Mouse (Mus musculus): ENCODE data around the gene Depp1. TPM values are rescaled to one million over a fixed set of nuclear protein-coding genes. Genes with fewer than 3 reads are reported as not detected.
A peak's percentile ranks its signal among the peaks of the same experiment; 100 is the strongest.

Gene Depp1
- polyA plus RNA-seq, 1 experiment from 2014 or later = 19.9 TPM

DNA sequence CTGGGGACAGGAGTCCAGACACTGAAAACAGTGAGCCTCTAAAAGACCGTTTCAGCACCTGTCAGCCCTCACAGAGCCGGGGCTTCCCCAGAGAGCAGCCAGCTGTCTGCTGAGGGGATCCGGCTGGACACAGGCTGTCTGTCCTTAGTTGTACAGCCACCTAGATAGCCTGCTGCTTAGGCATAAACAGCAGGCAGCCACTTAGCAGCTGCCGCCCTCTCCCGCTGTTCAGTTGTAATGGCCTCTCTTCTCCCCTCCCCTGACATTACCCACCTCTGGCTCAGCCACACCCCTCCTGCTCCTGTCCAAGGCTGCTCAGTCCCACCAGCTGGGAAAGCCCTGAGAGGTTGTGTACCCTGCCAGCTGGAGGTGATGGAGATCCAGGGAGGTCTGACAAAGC, 20.6 kb downstream of the Depp1 start:
- ATAC-seq (ENCODE audit: insufficient number of reproducible peaks, insufficient read depth, low FRiP score, low TSS enrichment, low read depth) = no peak
- Histone ChIP-seq H3K27ac (no peak overlapping the region), H3K9ac (no peak overlapping the region), H3K36me3 (no peaks in the 10 kb centered on the region), H3K4me2 (peak overlapping the region; percentile 14), H3K4me1 (peaks cover 29% of the 10 kb centered on the region), H3K4me3 (no peak overlapping the region), H3K27me3 (peaks cover 25% of the 10 kb centered on the region), H3K9me3 (no peaks in the 10 kb centered on the region)
- 21% methylated on average over 5 of the region's 5 CpGs for WGBS

DNA sequence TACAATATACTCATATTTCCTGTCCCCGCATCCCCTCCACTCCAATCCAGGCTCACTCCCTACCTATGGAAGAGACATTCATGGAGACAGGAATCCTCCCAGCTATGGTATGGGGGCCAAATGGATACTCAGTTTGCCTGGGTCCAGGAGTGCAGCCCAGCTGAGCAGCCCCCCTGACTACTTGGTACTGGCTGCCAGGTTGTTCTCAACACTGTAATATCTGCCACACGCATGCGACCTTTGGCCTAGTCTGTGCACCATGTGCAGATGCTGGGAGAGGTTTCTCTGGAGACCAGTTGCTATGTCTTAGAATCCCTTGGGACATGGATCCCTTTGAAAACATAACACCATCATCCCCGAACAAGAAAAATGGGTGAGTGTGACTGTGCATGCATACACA, 21.4 kb downstream of the Depp1 start:
- no peak for ATAC-seq (ENCODE audit: insufficient number of reproducible peaks, insufficient read depth, low FRiP score, low TSS enrichment, low read depth)
- Histone ChIP-seq H3K9me3 (no peaks in the 10 kb centered on the region), H3K4me2 (0 out of 2 replicates have a peak overlapping the region, but pooled peaks have one; percentile 3), H3K4me1 (peaks cover 29% of the 10 kb centered on the region), H3K27ac (no peak overlapping the region), H3K4me3 (no peak overlapping the region), H3K36me3 (no peaks in the 10 kb centered on the region), H3K9ac (no peak overlapping the region), H3K27me3 (peaks cover 28% of the 10 kb centered on the region)
- WGBS = 81% methylated on average over 4 of the region's 4 CpGs

DNA sequence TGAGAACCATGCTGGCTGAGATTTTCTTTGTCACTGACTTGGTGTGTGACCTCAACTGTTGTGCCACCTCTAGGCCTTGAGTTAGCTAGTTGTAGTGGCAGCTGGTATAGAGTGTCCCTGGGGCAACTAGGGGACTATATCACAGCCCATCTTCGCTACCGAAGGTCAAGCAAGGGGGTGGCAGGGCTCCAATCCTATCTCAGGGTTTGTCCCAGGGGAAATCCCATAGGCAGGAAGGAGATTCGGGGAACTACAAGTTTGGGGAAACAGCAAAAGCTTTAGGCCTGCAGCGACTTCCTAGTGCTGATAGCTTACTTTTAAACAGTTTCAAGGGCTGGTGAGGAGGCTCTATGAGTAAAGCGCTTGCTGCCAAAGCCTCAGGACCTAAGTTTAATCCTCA, 21.9 kb downstream of the Depp1 start:
- no peak for ATAC-seq (ENCODE audit: insufficient number of reproducible peaks, insufficient read depth, low FRiP score, low TSS enrichment, low read depth)
- H3K4me2 ChIP-seq = peak overlapping the region; percentile 97
- H3K9ac ChIP-seq = no peak overlapping the region
- peaks cover 29% of the 10 kb centered on the region for H3K4me1 ChIP-seq
- H3K27me3 ChIP-seq = peaks cover 31% of the 10 kb centered on the region
- H3K4me3 ChIP-seq = no peak overlapping the region
- H3K36me3 ChIP-seq = no peaks in the 10 kb centered on the region
- 73% methylated on average over 5 of the region's 5 CpGs for WGBS
- H3K9me3 ChIP-seq = no peaks in the 10 kb centered on the region
- H3K27ac ChIP-seq = no peak overlapping the region

DNA sequence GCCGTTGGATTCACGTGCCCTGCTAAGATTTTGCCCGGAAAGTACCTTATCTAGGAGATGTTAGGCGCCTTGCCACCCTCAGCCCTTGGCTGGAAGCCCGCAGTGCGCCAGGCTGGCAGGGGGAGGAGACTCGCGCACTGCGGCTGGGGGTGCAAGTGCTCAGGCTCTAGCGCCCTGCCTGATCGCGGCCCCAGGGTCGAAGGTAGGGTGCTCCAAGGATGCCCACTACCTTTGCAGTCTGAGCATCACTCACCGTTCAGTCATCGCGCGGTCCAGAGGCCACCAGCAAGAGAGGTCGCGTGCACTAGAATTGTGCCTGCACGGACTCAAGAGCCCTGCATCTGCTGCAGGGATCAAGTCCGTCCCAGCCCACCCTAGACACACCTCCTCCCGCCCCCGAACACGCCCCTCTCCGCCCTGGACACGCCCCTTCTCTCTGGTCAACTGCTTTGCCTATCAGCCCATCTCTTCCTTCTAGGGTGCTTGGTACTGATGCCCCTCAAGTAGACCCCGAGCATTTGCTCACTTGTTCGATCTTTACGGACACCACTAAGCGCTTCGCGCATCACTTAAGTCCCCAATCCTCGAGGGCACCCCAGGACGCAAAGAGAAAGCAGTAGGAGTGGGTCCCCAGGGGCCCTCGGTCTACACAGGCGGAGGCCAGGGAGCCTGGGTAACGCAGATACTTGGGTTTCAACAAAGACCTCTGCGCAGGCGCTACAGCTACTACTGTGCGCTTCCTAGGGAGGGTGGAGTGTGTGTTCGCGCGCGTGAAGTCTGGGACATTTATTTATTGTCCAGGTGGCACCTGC, 23.3 kb downstream of the Depp1 start, which contains the start of gene Rassf4:
Gene Rassf4, minus strand, starts transcription at position 482 of the 812 bp plus-strand sequence.
- WGBS = under 1% methylated on average over 44 of the region's 44 CpGs
- Histone ChIP-seq H3K27ac (no peak within 1 kb of the TSS), H3K9ac (peak within 1 kb of the TSS; percentile 69), H3K4me3 (peak within 1 kb of the TSS; percentile 55), H3K9me3 (no peaks in the 10 kb centered on the region), H3K4me2 (peak within 1 kb of the TSS; percentile 97), H3K27me3 (peaks cover 31% of the 10 kb centered on the region), H3K4me1 (peaks cover 29% of the 10 kb centered on the region), H3K36me3 (no peaks in the 10 kb centered on the region)
- peak; percentile 85 for ATAC-seq (ENCODE audit: insufficient number of reproducible peaks, insufficient read depth, low FRiP score, low TSS enrichment, low read depth)

DNA sequence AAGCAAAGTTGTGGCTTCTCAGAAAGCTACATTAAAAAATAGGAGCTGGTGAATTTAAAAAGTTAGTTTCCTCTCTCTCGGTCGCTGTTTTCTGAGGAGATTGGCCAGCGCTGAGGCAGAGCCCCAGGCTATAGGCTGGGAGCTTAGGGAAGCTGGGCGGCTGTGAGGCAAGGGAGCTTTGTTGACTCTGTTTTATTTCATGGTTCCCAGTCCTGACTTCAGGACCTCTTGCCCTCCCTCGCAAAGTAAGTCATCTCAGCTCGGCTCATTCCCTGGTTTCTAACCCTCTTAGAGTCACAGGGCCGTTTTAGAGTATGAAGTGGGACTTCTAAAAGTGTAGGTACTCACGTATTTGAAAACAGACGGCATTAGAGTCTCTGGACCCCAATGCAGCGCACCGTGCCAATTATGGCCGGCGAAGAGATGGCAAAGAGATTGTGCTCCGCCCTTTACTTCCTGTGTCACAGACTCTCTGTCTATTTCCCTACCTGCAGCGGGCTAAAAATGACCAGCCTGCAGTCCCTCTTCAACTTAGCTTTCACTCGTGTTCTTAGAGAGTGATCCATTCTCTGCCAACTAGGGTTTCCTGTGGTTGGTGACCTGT, 24.0 kb downstream of the Depp1 start:
- peak overlapping the region; percentile 55 for H3K4me3 ChIP-seq
- H3K27me3 ChIP-seq = peaks cover 31% of the 10 kb centered on the region
- no peak for ATAC-seq (ENCODE audit: insufficient number of reproducible peaks, insufficient read depth, low FRiP score, low TSS enrichment, low read depth)
- peak overlapping the region; percentile 97 for H3K4me2 ChIP-seq
- no peaks in the 10 kb centered on the region for H3K36me3 ChIP-seq
- H3K27ac ChIP-seq = no peak overlapping the region
- H3K9ac ChIP-seq = peak overlapping the region; percentile 69; the same call in 1 of the 2 replicates
- WGBS = 17% methylated on average over 16 of the region's 16 CpGs
- H3K9me3 ChIP-seq = no peaks in the 10 kb centered on the region
- peaks cover 29% of the 10 kb centered on the region for H3K4me1 ChIP-seq

DNA sequence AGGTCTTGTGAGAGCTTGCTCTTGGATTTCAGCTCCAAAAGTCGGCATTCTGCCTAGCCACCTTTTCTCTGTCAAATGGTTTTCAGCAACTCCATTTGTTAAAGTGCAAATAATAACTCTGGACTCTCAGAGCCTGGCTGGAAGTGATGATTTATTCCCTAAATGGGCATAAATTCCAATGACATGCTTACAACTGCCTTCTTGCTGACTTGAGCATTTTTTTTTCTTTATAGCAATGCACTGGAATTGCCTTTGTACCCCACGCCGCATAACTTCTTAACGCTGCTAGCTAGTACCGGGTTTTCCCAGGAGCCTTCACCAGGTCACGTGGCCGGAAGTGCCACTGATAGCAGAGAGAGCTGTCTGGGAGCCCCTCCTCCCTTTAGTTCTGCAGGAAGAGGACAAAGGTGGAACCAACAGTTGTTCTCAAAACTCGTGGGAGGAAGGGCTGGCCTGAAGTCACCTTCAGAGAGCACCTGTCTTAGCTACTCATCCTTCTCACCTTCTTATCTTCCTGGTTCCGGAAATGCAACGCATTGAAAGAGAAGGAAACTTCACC, 26.0 kb downstream of the Depp1 start:
- Histone ChIP-seq H3K36me3 (no peaks in the 10 kb centered on the region), H3K4me1 (peaks cover 18% of the 10 kb centered on the region), H3K4me3 (no peak overlapping the region), H3K9me3 (no peaks in the 10 kb centered on the region), H3K4me2 (no peak overlapping the region), H3K27me3 (peaks cover 14% of the 10 kb centered on the region), H3K27ac (no peak overlapping the region), H3K9ac (no peak overlapping the region)
- ATAC-seq (ENCODE audit: insufficient number of reproducible peaks, insufficient read depth, low FRiP score, low TSS enrichment, low read depth) = no peak
- 69% methylated on average over 10 of the region's 10 CpGs for WGBS

DNA sequence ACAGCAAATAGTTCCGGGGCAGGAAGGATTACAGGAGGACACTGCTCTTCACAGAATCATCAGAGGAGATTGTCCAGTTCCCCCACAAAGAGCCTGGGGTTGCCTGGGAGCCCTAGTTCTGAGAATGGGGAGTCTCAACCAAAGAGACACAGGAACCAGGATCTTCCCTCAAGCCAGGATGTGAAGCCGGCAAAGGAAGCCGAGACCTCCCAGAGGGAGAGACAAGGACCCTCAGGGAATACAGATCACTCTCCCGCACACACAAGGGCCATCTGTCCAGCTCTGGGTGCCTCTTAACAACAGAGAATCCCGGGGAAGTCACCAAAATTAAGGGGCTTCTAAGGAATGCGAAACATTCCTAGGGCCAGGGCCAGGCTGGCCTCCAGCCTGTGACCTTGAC, 26.9 kb downstream of the Depp1 start:
- no peak overlapping the region for H3K27ac ChIP-seq

DNA sequence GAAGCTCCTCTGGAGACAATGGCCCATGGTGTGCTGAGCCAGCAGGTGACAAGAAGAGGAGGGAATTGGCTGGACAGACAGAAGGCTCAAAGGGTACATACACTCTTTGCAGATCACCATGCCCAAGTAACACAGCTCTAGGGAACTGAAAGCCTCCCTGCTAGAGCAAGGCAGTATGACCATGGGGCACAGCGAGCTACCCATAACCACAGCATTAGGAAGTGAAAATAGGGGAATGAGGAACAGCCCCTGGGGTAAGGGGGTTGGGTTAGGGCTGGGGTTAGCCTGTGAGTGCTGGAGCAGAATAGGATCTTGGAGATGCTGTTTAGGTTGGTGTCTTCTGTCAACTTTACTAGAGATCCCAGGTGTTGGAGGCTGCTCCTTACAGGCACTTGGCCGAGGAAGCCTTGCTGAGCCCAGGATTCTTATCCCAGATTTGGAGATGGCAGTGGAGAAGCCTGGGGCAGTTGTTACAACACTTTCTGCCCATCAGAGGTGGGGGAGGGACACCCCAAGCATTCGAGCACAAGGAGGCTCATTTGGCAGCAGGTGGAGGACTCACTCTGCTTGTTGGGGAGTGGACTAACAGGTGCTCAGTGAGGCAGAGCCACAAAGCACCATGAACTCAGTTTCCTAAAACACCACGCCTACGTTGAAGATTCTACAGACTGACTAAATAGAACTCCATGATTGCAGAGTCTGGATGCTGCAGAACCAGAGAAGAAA, 29.3 kb downstream of the Depp1 start:
- no peak overlapping the region for H3K9ac ChIP-seq
- H3K27ac ChIP-seq = no peak overlapping the region
- no peaks in the 10 kb centered on the region for H3K9me3 ChIP-seq
- WGBS = 65% methylated on average over 5 of the region's 5 CpGs
- no peak overlapping the region for H3K4me2 ChIP-seq
- ATAC-seq (ENCODE audit: insufficient number of reproducible peaks, insufficient read depth, low FRiP score, low TSS enrichment, low read depth) = no peak
- H3K4me3 ChIP-seq = no peak overlapping the region
- H3K27me3 ChIP-seq = 0 out of 2 replicates have a peak, but pooled peaks cover 6% of the 10 kb centered on the region
- H3K4me1 ChIP-seq = 0 out of 2 replicates have a peak, but pooled peaks cover under 1% of the 10 kb centered on the region
- no peaks in the 10 kb centered on the region for H3K36me3 ChIP-seq

More for the DNA sequence above, 26.9 kb downstream of the Depp1 start:
- Histone ChIP-seq H3K4me2 (no peak overlapping the region), H3K9ac (no peak overlapping the region), H3K4me3 (no peak overlapping the region), H3K36me3 (no peaks in the 10 kb centered on the region), H3K9me3 (no peaks in the 10 kb centered on the region), H3K4me1 (peaks cover 17% of the 10 kb centered on the region), H3K27me3 (0 out of 2 replicates have a peak, but pooled peaks cover 7% of the 10 kb centered on the region)
- 30% methylated on average over 6 of the region's 6 CpGs for WGBS
- ATAC-seq (ENCODE audit: insufficient number of reproducible peaks, insufficient read depth, low FRiP score, low TSS enrichment, low read depth) = no peak

DNA sequence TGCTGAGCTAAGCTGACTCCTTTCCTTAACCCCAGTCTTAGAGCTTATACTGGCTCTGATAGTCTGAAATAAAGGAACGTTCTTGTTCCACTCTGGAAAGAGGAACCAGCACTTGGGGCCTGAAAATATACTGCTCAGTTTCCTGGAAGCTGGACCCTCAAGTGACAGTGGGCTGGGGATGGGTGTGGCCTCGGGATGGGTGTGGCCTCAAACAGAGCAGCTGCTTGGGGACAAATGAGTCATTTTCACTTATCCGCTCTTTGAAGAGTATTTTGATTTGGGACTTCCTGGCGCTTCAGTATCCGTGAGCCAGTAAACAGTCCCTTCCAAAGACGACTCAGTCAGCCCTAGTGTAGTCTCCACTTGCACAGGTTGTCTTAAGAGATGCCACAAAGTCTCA, 31.9 kb downstream of the Depp1 start:
- no peaks in the 10 kb centered on the region for H3K9me3 ChIP-seq
- no peak overlapping the region for H3K9ac ChIP-seq
- H3K4me3 ChIP-seq = no peak overlapping the region
- no peak overlapping the region for H3K27ac ChIP-seq
- H3K27me3 ChIP-seq = no peaks in the 10 kb centered on the region
- no peak for ATAC-seq (ENCODE audit: insufficient number of reproducible peaks, insufficient read depth, low FRiP score, low TSS enrichment, low read depth)
- no peaks in the 10 kb centered on the region for H3K36me3 ChIP-seq
- H3K4me2 ChIP-seq = no peak overlapping the region
- no peaks in the 10 kb centered on the region for H3K4me1 ChIP-seq
- 38% methylated on average over 6 of the region's 6 CpGs for WGBS

DNA sequence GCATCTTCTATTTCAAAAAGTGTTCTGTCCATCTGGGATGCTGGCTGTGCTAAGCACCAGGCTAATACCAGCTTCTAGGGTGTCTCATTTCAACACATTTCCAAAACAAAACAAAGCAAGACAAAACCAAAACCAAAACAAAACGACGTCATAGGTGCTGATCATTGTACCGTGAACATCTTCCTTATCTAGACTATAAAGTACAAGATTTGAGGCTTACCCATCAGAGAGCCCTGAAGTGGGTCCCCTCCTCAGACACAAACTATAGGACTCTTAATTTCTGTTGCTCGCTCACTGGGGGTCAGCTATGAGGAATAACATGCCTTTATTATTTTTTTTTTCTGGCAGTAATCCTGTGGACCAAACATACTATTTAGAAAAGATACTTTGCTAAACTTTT, 43.2 kb downstream of the Depp1 start:
- WGBS = 85% methylated on average over 4 of the region's 4 CpGs
- H3K27ac ChIP-seq = no peak overlapping the region
- H3K9ac ChIP-seq = no peak overlapping the region
- no peaks in the 10 kb centered on the region for H3K9me3 ChIP-seq
- no peaks in the 10 kb centered on the region for H3K27me3 ChIP-seq
- H3K4me2 ChIP-seq = no peak overlapping the region
- no peaks in the 10 kb centered on the region for H3K36me3 ChIP-seq
- no peak for ATAC-seq (ENCODE audit: insufficient number of reproducible peaks, insufficient read depth, low FRiP score, low TSS enrichment, low read depth)
- no peak overlapping the region for H3K4me3 ChIP-seq
- no peaks in the 10 kb centered on the region for H3K4me1 ChIP-seq

DNA sequence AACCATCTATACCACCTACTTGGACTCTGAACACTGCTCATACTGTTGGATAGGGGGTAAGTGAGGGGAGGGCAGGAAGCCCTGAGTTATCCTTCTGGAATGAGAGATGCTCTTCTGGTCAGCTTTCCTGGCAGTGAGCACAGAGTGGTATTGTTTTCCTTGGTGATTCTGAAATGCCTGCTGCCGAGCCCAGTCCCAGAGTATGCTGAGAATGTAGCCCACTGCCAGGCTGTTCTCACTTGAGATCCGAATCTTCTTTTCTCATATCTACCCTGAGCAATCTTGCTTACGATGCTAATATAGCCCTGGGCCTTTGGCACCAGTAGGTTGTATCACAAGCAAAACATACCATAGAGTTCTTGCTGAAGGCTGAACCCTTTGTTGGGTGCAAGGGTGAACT, 43.9 kb downstream of the Depp1 start:
- H3K36me3 ChIP-seq = no peaks in the 10 kb centered on the region
- no peaks in the 10 kb centered on the region for H3K27me3 ChIP-seq
- no peak overlapping the region for H3K4me2 ChIP-seq
- no peak overlapping the region for H3K27ac ChIP-seq
- H3K9ac ChIP-seq = no peak overlapping the region
- no peaks in the 10 kb centered on the region for H3K9me3 ChIP-seq
- H3K4me1 ChIP-seq = no peaks in the 10 kb centered on the region
- no peak overlapping the region for H3K4me3 ChIP-seq
- ATAC-seq (ENCODE audit: insufficient number of reproducible peaks, insufficient read depth, low FRiP score, low TSS enrichment, low read depth) = no peak
- 64% methylated on average over 3 of the region's 3 CpGs for WGBS

All from embryonic facial prominence, embryonic 13.5 days (tissue).